Mouse (Mus musculus): Measurements from ENCODE around the gene Myoz2.
A peak's percentile ranks its signal among the peaks of the same experiment; 100 is the strongest.

Gene Myoz2

GRCm38 (mm10) chr3:123001053-123001452 lies 33.8 kb downstream of the Myoz2 start:
- no peak for DNase-seq

GRCm38 (mm10) chr3:122998511-122998910 lies 36.3 kb downstream of the Myoz2 start:
- no peak for DNase-seq

GRCm38 (mm10) chr3:122996968-122997367 lies 37.8 kb downstream of the Myoz2 start:
- no peak for DNase-seq

- no peak for DNase-seq
Observed at GRCm38 (mm10) chr3:122986906-122987305, 47.9 kb downstream of the Myoz2 start.

GRCm38 (mm10) chr3:122986386-122986785 lies 48.4 kb downstream of the Myoz2 start:
- DNase-seq = no peak

GRCm38 (mm10) chr3:122985183-122985944 lies 49.5 kb downstream of the Myoz2 start:
- DNase-seq = no peak

GRCm38 (mm10) chr3:122984249-122985182 lies 50.3 kb downstream of the Myoz2 start, which contains the start of gene Usp53:
Gene Usp53, minus strand, starts transcription at chr3:122984510.
- DNase-seq = peak; percentile 93

GRCm38 (mm10) chr3:122983849-122984248 lies 51.0 kb downstream of the Myoz2 start:
- DNase-seq = no peak

- DNase-seq = no peak
Observed at GRCm38 (mm10) chr3:122975964-122976363, 58.9 kb downstream of the Myoz2 start.

GRCm38 (mm10) chr3:122975363-122975762 lies 59.5 kb downstream of the Myoz2 start:
- no peak for DNase-seq

- DNase-seq = no peak
Observed at GRCm38 (mm10) chr3:122974833-122975232, 60.0 kb downstream of the Myoz2 start.

GRCm38 (mm10) chr3:122972126-122972822 lies 62.5 kb downstream of the Myoz2 start:
- no peak for DNase-seq

- DNase-seq = no peak
Observed at GRCm38 (mm10) chr3:122968391-122968790, 66.4 kb downstream of the Myoz2 start.

GRCm38 (mm10) chr3:122964301-122964700 lies 70.5 kb downstream of the Myoz2 start:
- DNase-seq = no peak
